Mouse (Mus musculus): Measurements from ENCODE around the gene Dlgap1.
A peak's percentile ranks its signal among the peaks of the same experiment; 100 is the strongest.

The Dlgap1 gene

DNA sequence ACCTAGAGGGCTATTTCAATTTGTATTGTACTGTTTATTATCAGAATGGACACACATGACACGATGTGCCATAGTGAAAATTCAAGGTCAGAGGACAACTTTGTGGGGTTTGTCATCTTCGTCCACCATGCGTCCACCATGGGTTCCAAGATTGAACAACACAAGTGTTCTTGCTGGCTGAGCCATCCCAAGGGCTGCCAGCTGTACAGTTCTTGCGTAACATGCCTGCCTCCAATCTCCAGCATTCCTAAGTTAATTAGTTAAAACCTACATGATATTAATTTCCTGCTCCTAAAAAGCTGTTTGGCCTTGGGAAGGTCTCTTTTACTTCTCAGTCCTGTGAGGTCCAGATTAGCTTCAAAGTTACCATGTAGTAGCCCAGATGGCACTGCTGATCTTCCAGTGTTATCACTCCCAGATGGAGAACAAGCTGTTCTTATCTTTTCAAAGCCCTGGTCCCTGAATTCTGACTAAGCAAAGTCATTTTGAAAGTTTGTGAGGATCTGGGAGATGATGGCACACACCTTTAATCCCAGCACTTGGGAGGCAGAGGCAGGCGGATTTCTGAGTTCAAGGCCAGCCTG, 775.8 kb downstream of the Dlgap1 start:
- DNase-seq = no peak

DNA sequence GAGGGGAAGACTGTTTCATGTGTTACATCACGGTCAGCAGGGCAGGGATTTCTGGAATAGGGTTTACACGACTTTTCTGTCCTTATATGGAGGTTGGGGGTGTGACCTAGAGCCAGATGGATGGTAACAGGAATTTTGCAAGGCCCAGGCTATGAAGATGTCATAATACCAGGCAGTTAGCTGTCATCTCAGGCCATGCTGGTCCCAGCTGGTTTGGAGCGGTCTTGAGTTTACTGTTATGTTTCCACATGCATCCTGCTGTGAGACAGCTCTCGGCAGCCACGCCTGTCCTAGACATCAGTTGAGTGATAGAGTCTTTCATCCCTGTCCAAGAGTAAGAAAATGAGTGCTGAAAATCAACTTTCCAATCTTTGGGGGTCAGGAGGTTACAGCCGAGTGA, 776.5 kb downstream of the Dlgap1 start:
- DNase-seq = peak; percentile 79

DNA sequence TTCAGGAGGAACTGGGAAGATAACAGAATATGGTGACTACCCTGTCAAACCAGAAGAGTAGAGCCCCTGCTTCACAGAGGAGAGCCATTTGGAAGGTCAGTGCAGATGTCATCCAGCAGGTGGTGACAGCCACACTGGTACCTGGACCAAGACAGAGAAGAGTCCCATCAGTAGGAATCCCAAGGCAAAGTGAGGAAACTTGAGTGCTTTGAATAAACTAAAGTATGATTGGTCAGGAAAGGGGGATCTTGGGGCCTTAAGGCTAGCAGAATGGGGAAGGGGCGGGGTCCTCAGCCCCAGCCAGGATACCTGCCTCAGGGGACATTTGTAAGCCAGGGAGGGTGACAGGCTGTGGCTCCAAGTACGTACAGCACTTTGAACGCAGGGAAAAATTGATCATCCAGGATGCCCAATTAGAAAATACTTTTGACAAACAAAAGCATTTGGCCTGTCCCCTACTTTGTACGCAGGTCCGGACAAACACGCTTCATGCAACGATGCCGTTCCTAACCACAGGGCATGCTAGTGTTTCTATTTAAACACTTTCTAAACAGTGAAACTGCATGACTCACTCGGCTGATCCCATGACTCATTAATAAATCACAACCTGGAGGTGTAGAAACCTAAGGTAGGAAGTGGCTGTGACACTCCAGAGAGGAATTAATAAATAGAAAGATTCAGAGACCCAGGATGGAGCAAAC, 777.7 kb downstream of the Dlgap1 start:
- DNase-seq = peak; percentile 51

DNA sequence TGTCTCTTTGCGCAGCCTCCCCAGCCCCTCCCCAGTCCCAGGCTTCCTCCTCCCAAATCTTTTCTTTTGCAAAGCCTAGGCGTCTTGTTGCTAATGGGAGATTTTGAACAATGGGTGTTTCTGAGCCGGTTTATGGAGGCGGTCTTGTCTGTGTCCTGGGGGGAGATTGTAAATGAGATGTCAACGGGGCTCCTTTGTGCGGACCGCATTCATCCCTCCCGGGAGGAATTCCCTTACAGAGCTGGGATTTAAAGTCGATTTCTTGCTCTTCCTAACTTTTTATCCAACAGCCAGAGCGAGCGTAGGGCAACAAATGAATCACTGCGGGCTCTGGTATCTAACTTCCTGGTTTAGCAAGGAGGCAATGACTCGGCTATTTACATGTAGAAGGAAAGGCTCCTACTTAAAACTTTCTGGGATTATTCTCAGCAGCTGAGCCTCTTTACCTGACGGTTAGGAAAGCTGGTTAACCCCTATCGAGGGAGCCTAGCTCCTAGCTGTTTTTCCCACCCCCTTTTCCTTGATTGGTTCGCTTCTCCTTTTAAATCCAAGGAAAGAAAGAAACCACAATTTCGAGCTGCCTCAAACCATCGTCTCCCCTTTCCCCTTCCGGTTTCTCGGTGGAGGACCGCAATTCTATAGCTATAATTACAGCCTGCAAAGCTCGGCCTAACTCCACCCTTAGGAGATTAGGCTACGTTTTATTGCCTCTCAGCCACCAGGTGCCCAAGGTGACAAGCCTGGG, 779.0 kb downstream of the Dlgap1 start:
- peak; percentile 61 for DNase-seq

DNA sequence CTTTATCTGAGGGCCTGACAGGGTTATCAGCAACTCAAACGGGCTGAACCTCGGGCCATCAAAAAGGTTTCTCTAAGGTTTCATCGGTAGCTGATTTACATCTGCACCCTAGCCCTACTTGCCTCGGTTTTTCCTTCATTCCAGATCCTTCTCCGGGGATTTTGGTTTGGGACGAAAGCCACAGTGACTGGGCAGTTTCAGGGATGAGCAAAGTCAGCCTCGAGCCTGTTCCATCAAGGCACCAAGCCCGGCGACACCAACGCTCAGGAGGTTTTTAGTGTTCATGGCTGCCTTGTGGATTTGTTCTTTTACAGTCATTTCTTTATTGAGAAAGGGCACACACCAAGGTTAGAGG, 779.6 kb downstream of the Dlgap1 start:
- DNase-seq = no peak

DNA sequence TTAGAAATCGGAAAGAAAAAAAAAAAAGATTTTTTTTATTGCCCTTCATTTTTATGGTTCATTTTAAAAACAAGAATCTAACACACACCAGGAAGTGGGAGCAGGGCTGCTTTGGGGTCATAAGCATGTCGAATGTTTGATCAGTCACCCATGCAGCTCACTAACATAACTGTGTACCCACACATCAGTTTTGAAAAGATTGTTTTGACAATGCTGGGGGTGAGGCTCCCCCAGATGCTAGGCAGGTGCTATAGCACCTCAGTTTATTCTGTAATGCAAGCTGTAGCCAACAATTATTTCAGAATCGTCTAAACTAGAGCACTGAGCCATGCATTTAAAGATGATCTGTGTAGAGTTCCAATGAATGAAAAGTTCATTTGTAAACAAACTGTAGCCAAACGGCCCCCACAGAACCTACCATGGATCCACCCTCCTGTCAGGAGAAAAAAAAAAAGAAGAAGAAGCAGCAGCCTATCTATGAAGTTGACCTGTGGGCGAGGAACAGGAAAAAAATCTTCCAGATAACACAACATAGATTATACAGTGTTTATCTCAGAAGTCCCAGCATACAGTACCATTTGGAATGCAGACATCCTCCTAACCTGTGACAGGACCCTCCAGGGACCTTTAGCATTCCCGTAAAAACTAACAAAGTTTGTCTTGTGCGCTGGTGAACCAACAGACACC, 780.2 kb downstream of the Dlgap1 start:
- no peak for DNase-seq

DNA sequence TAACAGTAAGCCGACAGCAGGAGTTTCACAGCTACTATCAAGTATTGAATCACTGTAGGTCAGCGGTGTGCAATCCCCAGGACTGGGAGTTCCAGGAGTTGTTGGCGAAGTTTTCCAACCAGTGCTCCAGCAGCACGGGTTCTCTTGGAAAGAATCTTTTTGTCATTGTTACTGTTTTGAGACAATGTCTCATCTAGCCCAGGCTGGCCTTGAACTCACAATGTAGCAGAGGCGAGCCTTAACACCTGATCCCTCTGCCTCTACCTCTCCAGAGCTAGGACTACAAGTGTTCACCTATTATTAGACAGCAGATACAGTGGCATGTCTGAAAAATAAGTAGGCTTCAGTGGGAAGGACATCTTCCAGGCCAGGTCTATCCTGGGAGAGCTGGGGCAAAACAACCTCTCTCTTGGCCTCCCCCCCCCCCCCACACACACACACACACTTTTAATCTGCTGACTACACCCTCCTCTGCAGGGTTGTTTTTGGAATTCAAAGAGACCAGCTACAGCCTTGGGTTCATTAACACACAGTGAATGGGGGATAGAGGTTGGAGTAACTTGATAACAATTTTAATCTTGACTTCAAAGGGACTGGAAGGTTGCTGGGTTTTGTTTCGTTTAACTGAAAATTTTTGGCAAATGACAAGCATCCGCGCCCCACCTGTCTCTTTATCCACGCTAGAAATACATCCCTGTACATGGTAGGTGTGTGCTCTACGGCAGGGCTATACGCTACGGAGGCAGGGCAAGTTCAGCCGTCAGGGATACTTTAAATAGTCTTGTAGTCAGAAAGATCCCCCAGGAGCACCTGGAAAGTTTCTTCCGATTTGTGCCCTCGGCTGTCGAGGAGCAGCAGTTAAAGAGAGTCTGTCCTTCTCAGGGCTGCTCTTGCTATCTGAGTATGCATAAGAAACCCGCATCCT, 781.6 kb downstream of the Dlgap1 start:
- no peak for DNase-seq

DNA sequence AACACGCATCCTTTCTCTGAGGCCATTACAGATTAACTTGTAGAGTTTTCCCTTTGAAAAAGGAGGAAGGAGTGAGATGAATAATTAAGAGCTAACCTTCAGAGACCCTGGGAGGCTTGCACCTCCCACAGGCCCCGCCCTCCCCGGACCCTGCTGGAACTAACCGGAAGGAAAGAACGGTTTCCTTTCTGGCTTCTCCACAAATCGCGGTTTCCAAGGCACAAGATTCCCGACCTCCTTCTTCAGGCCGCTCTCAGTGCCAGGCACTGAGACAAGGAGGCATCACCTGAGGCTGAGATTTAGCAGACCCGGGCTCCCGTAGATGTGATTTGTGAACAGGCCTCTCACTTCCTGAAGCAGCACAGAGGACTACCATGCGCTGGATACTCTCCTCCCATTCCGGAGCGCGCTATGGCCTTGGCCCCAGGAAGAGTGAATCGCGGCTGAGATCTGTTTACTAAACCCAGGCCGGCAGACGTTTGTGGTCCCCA, 782.3 kb downstream of the Dlgap1 start:
- DNase-seq = peak; percentile 75

DNA sequence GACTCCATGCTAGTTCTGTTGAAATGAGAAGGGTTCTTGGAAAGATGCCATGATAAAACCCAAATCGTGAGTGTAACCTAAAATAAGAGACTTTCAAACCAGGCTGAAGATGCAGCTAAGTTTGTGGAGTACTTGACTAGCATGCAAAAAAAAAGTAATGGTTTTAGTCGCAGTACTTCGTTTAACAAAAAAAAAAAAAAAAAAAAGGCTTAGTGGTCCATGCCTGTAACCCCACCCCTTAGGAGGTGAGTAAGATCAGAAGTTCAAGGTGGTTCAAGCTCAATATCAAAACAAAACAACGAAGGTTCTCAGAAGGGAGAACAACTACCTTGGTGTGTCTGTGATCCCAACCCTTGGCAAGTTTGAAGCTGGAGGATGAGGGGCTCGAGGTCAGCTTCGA, 782.8 kb downstream of the Dlgap1 start:
- DNase-seq = no peak

DNA sequence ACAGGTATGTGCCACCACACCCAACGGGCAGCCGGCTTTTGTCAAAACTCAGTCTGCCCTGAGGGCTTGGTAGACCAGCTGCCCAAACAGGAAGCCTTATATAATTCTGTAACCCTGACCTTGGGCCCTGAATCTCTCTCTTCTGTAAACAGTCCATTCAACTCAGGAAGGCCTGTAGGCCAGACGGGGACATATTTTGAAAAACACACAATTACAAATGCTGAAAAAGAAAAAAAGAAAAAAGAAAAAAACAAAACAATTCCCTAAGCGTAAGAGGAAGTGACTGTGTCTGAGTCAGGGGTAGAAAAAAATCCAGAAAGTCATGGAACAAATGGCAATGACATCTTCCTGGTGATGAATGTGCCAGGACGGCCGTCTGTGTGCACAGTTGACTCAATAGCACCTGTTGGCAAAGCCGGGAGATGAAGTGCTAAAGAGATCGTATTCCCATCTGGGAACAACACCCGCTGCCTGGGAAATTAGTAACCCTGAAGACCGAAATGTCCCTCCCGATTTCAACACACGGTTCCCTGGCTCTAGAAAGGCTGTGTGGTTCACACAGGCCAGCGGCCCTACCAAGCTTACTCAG, 784.7 kb downstream of the Dlgap1 start:
- peak; percentile 29 for DNase-seq

DNA sequence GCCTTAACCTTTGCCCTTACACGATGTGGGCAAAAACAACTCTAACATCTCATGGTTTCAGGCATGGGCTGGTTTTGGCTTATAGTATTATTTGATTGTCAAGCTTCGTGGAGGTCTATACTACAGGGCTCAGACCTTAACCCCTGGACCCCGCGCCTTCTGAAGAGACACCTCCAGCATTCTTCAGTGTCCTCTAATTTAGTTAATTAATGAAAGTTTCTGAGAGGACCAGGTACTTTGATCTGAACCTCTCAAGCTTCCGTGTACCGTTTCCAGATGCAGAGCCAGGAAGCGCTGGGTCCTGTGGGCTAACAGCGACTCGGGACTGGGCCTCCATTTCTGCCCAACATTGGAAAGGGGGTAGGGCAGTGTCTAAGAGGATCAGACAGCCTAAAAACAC, 785.2 kb downstream of the Dlgap1 start:
- no peak for DNase-seq

DNA sequence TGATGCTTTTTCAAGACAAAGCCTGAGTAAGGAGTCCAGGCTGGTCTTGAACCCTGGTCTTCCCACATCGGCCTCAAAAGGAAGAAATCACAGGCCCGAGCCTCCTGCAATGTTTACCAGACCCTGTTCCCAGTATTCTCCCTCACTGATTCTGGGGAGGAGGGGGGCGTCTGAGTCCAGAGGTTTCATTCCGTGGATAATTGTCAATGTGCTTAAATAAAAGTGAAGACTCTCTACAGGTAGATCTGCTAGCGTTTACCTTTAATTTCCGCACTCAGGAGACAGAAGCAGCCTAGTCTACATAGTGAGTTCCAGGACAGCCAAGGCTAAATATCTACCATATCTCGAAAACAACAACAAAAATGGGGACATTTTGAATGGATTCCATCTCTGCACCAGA, 785.8 kb downstream of the Dlgap1 start:
- no peak for DNase-seq

DNA sequence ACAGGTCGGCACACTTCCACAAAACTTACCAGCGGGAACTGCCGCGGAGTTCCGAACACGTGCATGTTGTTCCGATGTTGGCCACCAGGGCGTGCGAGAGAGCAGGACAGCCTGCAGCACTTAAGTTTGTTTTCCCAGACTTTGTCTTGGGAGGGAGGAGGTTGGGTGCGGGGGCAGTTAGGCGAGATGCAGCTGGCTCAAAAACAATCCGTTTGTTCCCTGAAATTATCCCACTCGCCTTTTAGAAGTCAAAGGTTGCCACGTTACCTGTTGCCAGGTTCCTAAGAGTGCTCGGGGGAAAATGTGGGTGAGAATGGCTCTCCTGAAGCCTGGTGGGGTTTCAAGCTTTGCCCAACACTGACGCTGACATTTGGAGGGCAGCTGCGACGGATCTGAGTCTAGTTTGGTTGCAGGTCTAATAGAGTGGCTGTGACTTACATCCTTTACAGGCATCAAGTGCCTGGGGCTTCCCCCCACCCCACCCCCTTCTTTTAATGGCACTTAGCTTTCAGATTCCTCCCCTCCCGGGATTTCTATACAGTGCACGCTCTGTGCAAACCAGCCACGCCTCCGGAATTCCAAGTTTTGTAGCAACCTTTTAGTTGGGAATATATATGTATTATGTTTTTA, 786.3 kb downstream of the Dlgap1 start:
- peak; percentile 95 for DNase-seq

DNA sequence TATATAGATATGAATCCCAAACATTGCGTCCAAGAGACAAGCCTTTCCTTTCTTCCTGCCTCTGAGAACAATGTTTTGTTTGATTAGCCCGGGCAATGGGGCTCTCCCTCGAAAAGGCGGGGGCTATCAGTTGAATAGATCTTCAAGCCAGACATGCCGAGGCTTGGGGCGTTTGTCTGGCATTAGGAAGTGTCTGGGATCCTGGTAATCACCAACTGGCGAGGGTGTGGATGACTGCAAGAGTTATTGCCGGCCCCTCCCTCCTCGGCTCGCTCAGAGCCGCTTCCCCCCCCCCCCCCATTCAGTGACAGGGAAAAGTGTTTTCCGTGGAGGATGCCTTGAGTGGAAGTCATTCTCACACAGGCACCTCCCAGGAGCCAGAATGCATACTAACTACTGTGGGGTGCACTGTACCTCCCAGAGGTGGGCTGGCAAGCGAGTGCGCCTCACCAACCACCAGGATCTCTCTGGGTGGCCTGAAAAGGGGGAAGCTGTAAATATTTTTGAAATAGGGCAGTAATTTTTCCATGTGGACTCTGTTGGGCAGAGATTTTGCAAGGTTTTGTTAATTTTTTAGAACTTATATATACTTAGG, 786.9 kb downstream of the Dlgap1 start:
- peak; percentile 45 for DNase-seq

DNA sequence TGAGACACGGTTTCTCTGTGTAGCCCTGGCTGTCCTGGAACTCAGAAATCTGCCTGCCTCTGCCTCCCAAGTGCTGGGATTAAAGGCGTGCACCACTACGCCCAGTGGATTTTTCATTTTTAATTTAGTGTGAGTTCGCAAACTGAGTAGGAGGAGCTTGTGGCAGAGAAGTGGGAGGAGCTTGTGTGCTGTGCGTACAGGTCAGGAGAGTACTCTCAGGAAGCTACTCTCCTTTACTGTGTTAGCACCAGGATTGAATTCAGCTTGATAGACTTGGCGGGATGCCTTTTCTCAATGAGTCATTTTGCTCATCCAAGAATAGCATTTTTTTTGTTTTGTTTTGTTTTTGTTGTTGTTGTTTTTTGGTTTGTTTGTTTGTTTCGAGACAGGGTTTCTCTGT, 793.1 kb downstream of the Dlgap1 start:
- no peak for DNase-seq

DNA sequence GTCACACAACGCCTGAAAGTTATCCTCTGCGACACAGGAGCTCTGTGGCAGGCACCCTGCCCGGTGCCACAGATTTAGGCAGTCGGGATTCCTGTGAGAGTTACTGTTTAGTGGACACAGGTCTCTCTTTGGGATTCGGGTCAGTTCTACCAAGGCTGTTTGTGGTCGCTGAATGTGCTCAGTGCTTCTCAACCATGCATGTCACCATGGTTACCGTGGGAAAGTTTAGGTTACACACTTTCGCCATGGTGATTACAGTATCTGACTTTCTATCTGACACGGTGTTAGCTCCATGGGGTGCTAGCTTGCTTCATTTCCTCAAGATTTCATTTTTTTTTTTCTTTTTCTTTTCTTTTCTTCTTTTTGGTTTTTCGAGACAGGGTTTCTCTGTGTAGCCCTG, 793.8 kb downstream of the Dlgap1 start:
- DNase-seq = no peak

DNA sequence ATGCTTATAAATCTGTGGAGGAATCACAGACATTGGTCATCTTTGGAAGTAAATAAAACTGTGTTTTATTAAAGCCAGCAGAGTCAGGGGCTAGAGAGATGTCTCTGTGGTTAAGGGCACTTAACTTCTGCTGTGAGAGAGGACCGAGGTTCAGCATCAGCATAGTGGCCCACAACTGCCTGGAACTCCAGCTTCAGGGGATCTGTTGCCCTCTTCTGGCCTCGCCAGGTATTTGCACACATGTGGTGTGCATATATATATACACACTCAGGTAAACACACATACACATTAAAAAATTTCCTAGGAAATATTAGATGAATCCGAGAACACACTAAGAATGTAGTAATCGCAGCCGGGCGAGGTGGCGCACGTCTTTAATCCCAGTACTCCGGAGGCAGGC, 796.5 kb downstream of the Dlgap1 start:
- DNase-seq = no peak

DNA sequence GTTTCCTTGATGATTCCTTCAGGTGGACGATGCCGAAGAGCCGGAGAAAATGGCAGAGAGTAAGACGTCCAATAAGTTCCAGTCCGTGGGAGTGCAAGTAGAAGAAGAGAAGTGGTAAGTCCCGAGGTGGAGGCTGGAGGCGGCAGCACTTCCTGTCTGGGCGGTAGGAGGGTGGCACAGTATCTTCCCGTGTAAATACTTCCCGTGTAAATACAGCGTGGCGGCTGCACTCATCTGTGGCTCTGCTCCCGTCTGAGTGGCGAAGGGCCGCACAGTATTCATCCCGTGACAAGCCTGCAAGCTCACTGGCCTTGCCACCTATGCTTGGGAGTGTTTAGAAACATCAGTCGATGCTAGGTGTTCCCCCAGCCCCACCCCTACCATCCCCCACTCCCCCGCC, 797.1 kb downstream of the Dlgap1 start:
- DNase-seq = no peak

DNA sequence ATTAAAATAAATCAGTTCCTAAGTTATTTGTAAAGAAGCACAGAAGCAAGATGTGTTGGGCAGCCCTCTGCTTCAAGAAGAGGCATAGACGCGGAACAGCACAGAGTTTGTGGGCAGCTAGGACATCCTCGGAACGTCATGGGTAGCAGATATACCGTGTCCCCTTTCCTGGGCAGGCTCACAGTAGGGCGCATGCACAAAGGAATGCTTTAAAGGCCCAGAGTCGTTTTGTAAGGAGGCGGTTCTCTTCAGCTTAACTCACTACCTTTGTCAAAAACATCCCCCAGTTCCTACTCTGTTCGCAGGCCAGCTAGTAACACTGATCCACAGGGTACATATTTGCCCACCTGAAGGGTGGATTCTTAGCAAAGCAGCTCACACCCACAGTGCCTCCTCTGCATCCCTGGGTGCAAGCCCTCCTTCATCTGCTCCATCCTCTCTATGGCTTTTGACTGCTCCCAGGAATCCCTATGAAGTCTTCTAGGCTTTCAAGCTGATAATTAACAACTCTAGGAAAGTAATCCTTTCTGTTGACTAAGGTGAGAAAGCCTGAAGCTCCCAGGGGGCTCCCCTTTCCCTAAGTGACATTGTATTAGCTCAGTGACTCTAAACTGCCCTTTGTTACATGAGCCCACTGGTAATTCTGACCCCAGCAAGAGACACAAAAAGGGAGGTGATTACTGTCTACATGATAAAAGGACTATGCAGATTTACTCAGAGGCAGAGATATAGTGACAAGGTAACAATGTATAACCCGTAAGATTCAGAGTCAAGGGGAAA, 803.4 kb downstream of the Dlgap1 start:
- no peak for DNase-seq

DNA sequence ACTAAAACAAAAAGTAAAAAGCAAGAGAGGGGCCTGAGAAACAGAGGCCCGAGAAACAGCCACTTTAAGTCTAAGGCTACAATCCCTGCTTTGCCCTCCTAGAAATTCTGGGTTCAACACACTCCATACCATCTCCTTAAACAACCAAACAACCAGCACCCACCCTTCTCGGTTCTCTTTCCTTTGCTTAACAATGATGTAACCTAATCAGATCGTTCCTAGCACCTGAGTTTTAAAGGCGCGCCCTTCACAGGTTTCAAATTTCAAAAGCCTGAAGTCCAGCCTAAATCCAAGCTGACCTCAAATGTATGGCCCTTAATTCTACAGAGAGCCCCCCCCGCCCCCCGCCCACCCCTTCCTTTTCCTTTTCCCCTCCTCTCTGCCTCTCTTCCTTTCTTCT, 810.9 kb downstream of the Dlgap1 start:
- DNase-seq = no peak
